Mouse (Mus musculus): ENCODE measurements around the gene Ccdc9. TPM values are rescaled to one million over a fixed set of nuclear protein-coding genes. Genes with fewer than 3 reads are reported as not detected.

The Ccdc9 gene
- total RNA-seq, 2 experiments from 2014 or later: 103 to 116 TPM

Other genes starting within 250 kb of the Ccdc9 start
- gene Bicra, start 238.9 kb downstream of the Ccdc9 start, total RNA-seq (2021): 10 to 100 TPM; 14.4 to 14.6 TPM
- under 1 TPM; 0.22 to 0.23 TPM for gene Zfp541, start 225.0 kb downstream of the Ccdc9 start, total RNA-seq (2021)
- 100 to 1,000 TPM; 130 to 136 TPM for gene Napa, start 188.3 kb downstream of the Ccdc9 start, total RNA-seq (2021)
- gene Kptn, start 166.9 kb downstream of the Ccdc9 start, total RNA-seq (2021): 10 to 100 TPM; 29.1 to 29.3 TPM
- gene Slc8a2, start 157.0 kb downstream of the Ccdc9 start, total RNA-seq (2021): 1 to 10 TPM; 6.5 to 7.6 TPM
- gene Meis3, start 111.7 kb downstream of the Ccdc9 start, total RNA-seq (2021): 10 to 100 TPM; 18.8 to 22.0 TPM
- 10 to 100 TPM; 20.9 to 21.9 TPM for gene Dhx34, start 64.8 kb downstream of the Ccdc9 start, total RNA-seq (2021)
- gene C5ar2, start 42.6 kb downstream of the Ccdc9 start, total RNA-seq (2021): under 1 TPM; 0.45 to 0.48 TPM
- gene C5ar1, start 27.3 kb downstream of the Ccdc9 start, total RNA-seq (2021): 1 to 10 TPM; 4.8 to 6.2 TPM
- 10 to 100 TPM; 35.6 to 41.5 TPM for gene Inafm1, start 13.2 kb downstream of the Ccdc9 start, total RNA-seq (2021)
- 1 to 10 TPM; 9.6 to 9.9 TPM for gene Bbc3, start 21.6 kb upstream of the Ccdc9 start, total RNA-seq (2021)
- gene Sae1, start 101.0 kb upstream of the Ccdc9 start, total RNA-seq (2021): 100 to 1,000 TPM; 100 to 101 TPM
- 10 to 100 TPM; 60.7 to 62.1 TPM for gene Zc3h4, start 114.1 kb upstream of the Ccdc9 start, total RNA-seq (2021)
- gene Tmem160, start 166.0 kb upstream of the Ccdc9 start, total RNA-seq (2021): 10 to 100 TPM; 39.1 to 39.9 TPM
- under 1 TPM in 1 of 2 experiments, not detected in 1; 0.20 TPM for gene Npas1, start 190.9 kb upstream of the Ccdc9 start, total RNA-seq (2021)